Mouse (Mus musculus): ENCODE measurements at regions not wholly inside any gene's neighbourhood (a gene's known extent, or its start where the extent isn't known, plus 50 kb on each side); places are given as distances from the start of the nearest gene placed in this dataset.

DNA sequence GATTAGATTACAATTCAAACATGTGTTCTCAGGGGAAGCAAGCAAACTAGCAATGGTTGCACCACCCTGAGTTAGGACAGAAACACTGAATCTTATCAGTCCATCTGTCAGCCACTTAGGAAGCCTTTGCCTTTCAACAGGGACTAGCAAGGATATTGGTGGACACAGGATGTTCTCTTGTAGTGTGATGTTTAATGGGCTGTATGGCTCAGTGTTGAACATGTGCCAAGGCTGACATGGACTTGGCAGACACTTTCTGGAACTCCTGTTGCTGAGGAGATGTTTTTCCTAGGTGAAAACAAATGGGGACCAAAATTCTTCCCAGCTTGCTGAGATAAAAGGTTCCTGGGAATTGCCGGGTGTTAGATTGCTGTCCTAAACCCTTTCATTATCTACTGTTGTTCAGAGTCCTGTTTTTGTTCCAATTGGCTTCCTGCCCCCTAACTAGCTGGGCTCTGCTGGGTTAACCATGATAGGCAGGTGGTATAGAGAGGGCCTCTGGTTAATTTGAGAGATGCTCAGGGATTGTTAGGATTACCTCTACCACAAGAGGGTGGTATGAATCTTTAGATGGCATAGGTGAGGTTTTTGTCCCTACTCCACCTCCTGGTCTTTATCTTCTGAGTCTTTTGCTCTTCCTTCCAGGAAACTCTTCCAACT, 177.1 kb upstream of the Atxn7l3b start:
- TF ChIP-seq CTCF (IDR thresholded peaks at IDR 0.05; ENCODE audit: borderline replicate concordance, extremely low read depth, insufficient read depth, insufficient read length) (no peak), POLR2A (IDR thresholded peaks at IDR 0.05; ENCODE audit: borderline replicate concordance, extremely low read depth, insufficient read depth, insufficient read length, poor library complexity, severe bottlenecking) (no peak)

All from brain, embryonic 14.5 days (tissue).